Mouse (Mus musculus) ES-Bruce4 (cell line): ENCODE measurements around the gene Pear1.

Experiments used
- CTCF ChIP-seq: IDR thresholded peaks from one replicate; pipeline ENCODE4 v1.8.1; 2011; ENCODE audit warnings: low read depth, low read length
- EP300 ChIP-seq: IDR thresholded peaks from 2 replicates; pipeline ENCODE4 v1.6.1; 2011; ENCODE audit warnings: low read depth, low read length; ENCODE audit not compliant: insufficient read depth

GRCm38 (mm10) chr3:87844981-87845380, 20.9 kb upstream of the Pear1 start:
- no peak for TF ChIP-seq CTCF
- no peak for TF ChIP-seq EP300
